Mouse (Mus musculus) liver, embryonic 12.5 days (tissue): ENCODE data around the gene Tenm3. TPM values are rescaled to one million over a fixed set of nuclear protein-coding genes. Genes with fewer than 3 reads are reported as not detected.
A peak's percentile ranks its signal among the peaks of the same experiment; 100 is the strongest.

Source experiments
- ATAC-seq: fragments of 200-750 bp; cut with Nextera tagmentation; 2 replicates; pipeline ENCODE4 v1.8.0; 2017; ENCODE audit warnings: moderate number of reproducible peaks, mild to moderate bottlenecking, moderate library complexity
- H3K27ac ChIP-seq: fragments of 300-500 bp; sonication (generic); 2 replicates; pipeline ENCODE4 v1.5.1; 2016; ENCODE audit warnings: mild to moderate bottlenecking
- H3K27me3 ChIP-seq: fragments of 300-500 bp; sonication (generic); replicated peaks from 2 replicates; pipeline ENCODE4 v1.6.1; 2016; ENCODE audit warnings: mild to moderate bottlenecking, moderate library complexity
- H3K36me3 ChIP-seq: fragments of 300-500 bp; sonication (generic); 2 replicates; pipeline ENCODE4 v1.6.1; 2016; ENCODE audit warnings: mild to moderate bottlenecking, moderate library complexity
- H3K4me1 ChIP-seq: fragments of 300-500 bp; sonication (generic); 2 replicates; pipeline ENCODE4 v1.6.1; 2016
- H3K4me2 ChIP-seq: fragments of 300-500 bp; sonication (generic); 2 replicates; pipeline ENCODE4 v1.6.1; 2016; ENCODE audit warnings: mild to moderate bottlenecking, moderate library complexity
- H3K4me3 ChIP-seq: fragments of 300-500 bp; sonication (generic); 2 replicates; pipeline ENCODE4 v1.5.1; 2016; ENCODE audit warnings: mild to moderate bottlenecking, moderate library complexity
- H3K9ac ChIP-seq: fragments of 300-500 bp; sonication (generic); 2 replicates; pipeline ENCODE4 v1.6.1; 2016; ENCODE audit warnings: mild to moderate bottlenecking, moderate library complexity
- H3K9me3 ChIP-seq: fragments of 300-500 bp; sonication (generic); replicated peaks from 2 replicates; pipeline ENCODE4 v1.6.1; 2016; ENCODE audit warnings: mild to moderate bottlenecking, moderate library complexity
- WGBS: fragments of 180-500 bp; shearing (Covaris S2); methylation state at CpG from one replicate; pipeline ENCODE4 v1.1.7; 2016; ENCODE audit not compliant: insufficient replicate concordance; 5-methylcytosine and 5-hydroxymethylcytosine counted together
- polyA plus RNA-seq: library from polyadenylated mRNA; unstranded; fragments of >200 nt; fragmentation: Nextera tagmentation; extraction: Ambion mirVana; gene quantifications from 2 replicates; pipeline ENCODE4 v1.2.1, GENCODE M21; 2016

The Tenm3 gene
- polyA plus RNA-seq, 1 experiment from 2014 or later, result 5.3 TPM

DNA sequence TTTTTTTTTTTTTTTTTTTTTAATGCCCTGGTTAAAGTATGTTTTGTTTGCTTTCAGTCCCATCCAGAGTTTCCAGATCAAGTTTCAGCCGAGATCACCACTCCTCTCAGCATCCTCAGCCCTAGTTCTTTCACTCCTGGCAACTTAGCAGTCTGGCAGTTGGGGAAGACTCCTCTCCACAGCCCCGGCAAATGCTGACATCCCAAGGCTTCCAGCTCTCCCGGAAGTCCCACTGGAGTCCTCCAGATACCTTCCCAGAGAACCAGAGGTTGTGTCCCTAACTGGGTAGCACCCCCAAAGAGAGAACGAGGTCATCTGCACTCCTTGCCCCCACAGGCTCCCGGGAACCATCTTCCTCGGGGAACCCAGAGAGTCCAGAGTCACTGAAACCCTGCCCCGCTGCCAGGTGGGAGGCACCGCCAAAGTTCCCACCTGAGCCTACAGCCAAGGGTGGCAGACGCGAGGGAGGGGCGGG, 1.2 kb downstream of the Tenm3 start:
- peaks cover 58% of the 10 kb centered on the region for H3K27me3 ChIP-seq
- no peaks in the 10 kb centered on the region for H3K36me3 ChIP-seq
- H3K9ac ChIP-seq, result peak overlapping the region; percentile 46; the same call in 1 of the 2 replicates
- no peaks in the 10 kb centered on the region for H3K9me3 ChIP-seq
- peak overlapping the region; percentile 65 for H3K4me2 ChIP-seq
- no peaks in the 10 kb centered on the region for H3K4me1 ChIP-seq
- H3K4me3 ChIP-seq, result peak overlapping the region; percentile 61
- ATAC-seq, result 0 out of 2 replicates have a peak, but pooled peaks have one; percentile 4
- H3K27ac ChIP-seq, result peak overlapping the region; percentile 36; the same call in 1 of the 2 replicates
- WGBS, result under 1% methylated on average over 11 of the region's 11 CpGs

DNA sequence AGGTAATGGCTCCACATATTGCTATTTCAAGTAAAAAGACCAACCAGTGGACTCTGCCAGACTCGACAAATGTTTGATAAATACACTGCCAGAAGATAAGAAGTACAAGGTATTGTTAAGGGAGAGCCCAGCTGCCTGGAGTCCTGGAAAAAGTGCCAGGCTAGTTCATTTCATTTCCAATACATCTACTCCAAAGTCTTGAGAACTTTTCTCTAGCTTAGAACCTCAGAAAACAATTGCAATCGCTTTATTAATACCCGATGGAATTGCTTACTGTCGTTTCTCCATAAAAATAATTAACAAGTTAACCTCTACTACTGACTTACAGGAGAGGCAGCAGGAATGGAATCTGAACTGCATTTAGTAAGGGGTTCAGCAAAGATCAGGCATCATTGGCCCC, 1.7 kb downstream of the Tenm3 start:
- peak overlapping the region; percentile 65 for H3K4me2 ChIP-seq
- no peaks in the 10 kb centered on the region for H3K4me1 ChIP-seq
- peak overlapping the region; percentile 61; the same call in 1 of the 2 replicates for H3K4me3 ChIP-seq
- H3K27ac ChIP-seq, result no peak overlapping the region
- no peaks in the 10 kb centered on the region for H3K36me3 ChIP-seq
- H3K27me3 ChIP-seq, result peaks cover 53% of the 10 kb centered on the region
- H3K9me3 ChIP-seq, result no peaks in the 10 kb centered on the region
- H3K9ac ChIP-seq, result no peak overlapping the region
- 7% methylated on average over 4 of the region's 4 CpGs for WGBS
- ATAC-seq, result no peak

DNA sequence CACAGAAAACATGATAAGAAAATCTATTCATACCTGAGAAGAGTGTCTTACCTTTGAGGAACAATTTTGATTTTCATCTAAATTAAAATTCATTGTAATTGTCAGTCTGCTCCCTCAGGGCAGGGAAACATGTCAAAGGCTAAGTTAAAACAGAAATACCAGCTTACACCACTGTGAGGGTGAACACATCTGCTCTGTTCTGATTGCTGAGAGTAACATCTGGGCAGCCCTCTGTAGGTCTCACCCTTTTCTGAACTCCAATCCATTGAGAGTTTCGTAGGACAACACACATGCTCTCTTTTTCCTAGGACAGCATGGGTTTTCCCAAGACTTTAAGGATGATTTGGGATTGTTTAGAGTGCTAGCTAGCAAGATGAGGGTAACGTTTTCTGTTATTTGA, 8.0 kb downstream of the Tenm3 start:
- WGBS, result 49% methylated on average over 2 of the region's 2 CpGs
- Histone ChIP-seq H3K27me3 (no peaks in the 10 kb centered on the region; the same call in 1 of the 2 replicates), H3K4me3 (no peak overlapping the region), H3K27ac (no peak overlapping the region), H3K9me3 (no peaks in the 10 kb centered on the region), H3K4me1 (no peaks in the 10 kb centered on the region), H3K36me3 (no peaks in the 10 kb centered on the region), H3K9ac (no peak overlapping the region), H3K4me2 (no peak overlapping the region)
- ATAC-seq, result no peak

DNA sequence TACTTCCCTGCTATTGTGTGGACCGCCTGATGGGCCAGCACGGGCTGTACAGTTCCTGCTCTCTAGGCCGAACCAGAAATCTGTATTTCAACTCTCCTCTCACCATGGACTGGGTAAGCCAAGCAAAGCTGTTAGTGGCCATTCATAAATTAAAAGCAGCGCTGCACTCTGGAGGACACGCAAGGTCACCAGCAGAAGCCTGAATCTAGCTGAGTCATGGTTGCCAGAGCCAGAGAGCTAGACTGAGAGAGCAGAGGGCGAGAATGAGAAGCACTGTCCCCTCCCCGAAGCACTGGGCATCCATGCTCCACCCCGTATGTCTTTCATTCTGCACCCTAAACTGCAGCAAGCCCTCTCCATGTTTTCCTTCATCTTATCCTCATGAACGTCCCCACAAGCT, 16.3 kb downstream of the Tenm3 start:
- Histone ChIP-seq H3K36me3 (no peaks in the 10 kb centered on the region), H3K27me3 (no peaks in the 10 kb centered on the region), H3K4me3 (no peak overlapping the region), H3K4me2 (no peak overlapping the region), H3K9ac (no peak overlapping the region), H3K4me1 (no peaks in the 10 kb centered on the region), H3K9me3 (no peaks in the 10 kb centered on the region), H3K27ac (no peak overlapping the region)
- WGBS, result 63% methylated on average over 9 of the region's 9 CpGs
- ATAC-seq, result no peak

DNA sequence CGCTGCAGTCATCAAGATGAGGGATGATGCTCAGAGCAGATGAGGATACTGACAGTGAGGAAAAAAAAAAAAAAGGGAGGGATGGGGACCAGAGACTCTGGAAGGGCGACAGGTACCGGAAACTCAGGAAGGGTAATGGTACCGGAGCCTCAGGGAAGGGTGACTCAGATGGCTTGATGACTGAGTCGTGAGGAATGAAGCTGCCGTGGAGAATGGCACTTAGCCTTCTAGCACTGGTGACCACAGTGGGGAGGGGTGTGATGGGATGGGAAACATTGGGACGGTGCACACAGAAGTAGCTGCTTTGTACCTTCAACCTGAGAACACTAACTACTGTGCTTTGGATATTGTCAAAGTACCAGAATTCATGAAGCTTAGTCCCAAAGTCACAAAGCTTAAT, 18.1 kb downstream of the Tenm3 start:
- Histone ChIP-seq H3K9ac (no peak overlapping the region), H3K4me3 (no peak overlapping the region), H3K9me3 (no peaks in the 10 kb centered on the region), H3K27me3 (no peaks in the 10 kb centered on the region), H3K4me1 (no peaks in the 10 kb centered on the region), H3K36me3 (no peaks in the 10 kb centered on the region), H3K4me2 (no peak overlapping the region), H3K27ac (no peak overlapping the region)
- WGBS, result 80% methylated on average over 7 of the region's 7 CpGs
- ATAC-seq, result no peak

DNA sequence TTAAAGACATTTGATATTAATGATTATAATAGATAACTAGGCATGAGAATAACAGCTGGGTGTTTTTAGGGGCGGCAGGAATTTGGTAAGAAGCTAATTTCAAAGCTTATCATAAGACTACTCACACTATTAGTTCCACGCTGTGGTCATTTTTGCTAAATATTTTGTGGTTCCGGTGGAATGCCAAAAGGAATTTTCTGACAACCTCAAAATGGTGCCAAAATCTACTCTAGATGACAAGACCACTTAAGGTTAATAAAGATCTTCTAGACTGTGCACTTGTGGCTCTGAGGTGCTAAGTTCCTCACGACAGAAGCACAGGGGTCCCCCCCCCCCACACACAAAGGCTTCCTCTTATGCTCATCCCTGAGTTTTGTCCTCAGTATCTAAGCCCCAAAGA, 21.5 kb downstream of the Tenm3 start:
- no peaks in the 10 kb centered on the region for H3K27me3 ChIP-seq
- H3K27ac ChIP-seq, result no peak overlapping the region
- no peaks in the 10 kb centered on the region for H3K36me3 ChIP-seq
- H3K9ac ChIP-seq, result no peak overlapping the region
- no peaks in the 10 kb centered on the region for H3K9me3 ChIP-seq
- no peak overlapping the region for H3K4me2 ChIP-seq
- no peak for ATAC-seq
- WGBS, result 66% methylated on average over 4 of the region's 4 CpGs
- no peak overlapping the region for H3K4me3 ChIP-seq
- no peaks in the 10 kb centered on the region for H3K4me1 ChIP-seq

DNA sequence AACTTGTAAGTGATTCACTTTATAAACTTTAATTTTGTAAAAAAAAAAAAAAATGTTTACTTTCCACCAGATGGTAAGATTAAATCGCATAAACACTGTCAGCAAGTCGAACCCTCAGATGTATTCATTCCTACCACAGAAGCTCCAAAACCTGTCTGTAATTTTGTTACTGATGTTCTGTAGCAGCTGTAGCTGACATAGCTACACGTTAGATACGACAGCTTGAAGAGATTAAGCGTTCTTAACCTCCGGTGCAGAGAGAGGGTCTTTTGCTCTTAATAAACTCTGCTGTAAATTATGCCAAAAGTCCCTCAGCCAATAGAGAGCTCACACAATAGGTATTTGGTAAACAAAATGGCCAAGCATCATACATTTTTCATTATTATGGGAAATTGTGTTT, 23.8 kb downstream of the Tenm3 start:
- Histone ChIP-seq H3K27ac (no peak overlapping the region), H3K4me2 (no peak overlapping the region), H3K9ac (no peak overlapping the region), H3K4me3 (no peak overlapping the region), H3K36me3 (no peaks in the 10 kb centered on the region), H3K9me3 (no peaks in the 10 kb centered on the region), H3K4me1 (no peaks in the 10 kb centered on the region), H3K27me3 (no peaks in the 10 kb centered on the region)
- no peak for ATAC-seq
- WGBS, result 64% methylated on average over 6 of the region's 6 CpGs

DNA sequence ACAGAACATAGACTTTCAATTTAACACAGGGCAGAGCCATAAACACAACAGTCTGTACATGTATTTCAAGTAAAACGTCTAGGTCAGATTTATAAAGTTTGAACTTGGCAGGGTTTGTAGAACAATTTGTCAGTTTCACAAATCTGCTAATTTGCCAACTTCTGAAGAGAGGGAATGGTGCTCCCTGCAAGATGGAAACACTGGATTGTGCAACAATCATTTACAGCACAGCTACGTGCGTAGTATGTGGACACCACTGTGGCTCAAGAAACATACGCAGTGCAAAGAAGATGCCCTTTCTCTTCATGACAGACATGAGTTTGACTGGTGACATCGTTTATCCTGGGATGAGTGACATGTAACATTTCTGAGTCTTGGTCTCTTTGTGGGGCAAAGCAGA, 24.4 kb downstream of the Tenm3 start:
- H3K27me3 ChIP-seq, result no peaks in the 10 kb centered on the region
- no peak overlapping the region for H3K9ac ChIP-seq
- WGBS, result 69% methylated on average over 5 of the region's 5 CpGs
- H3K4me3 ChIP-seq, result no peak overlapping the region
- H3K4me1 ChIP-seq, result no peaks in the 10 kb centered on the region
- H3K4me2 ChIP-seq, result no peak overlapping the region
- no peak for ATAC-seq
- H3K9me3 ChIP-seq, result no peaks in the 10 kb centered on the region
- no peak overlapping the region for H3K27ac ChIP-seq
- no peaks in the 10 kb centered on the region for H3K36me3 ChIP-seq

DNA sequence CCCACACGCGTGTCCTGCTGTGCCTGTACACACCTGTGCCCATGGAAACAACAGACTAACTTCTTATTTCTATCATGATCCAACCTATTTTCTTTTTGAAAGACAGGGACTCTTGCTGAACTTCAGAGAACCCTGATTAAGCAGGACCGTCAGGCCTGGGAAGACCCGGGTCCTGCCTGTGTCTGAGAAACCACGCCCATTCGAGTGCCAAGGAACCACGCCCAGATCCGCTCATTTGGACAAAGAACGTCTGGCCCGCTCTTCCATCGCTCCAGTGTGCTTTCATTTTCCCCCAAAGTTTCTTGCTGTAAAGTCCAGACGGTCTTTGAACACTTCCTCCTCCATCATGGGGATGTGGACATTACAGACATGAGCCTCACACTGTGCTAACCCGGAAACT, 26.8 kb downstream of the Tenm3 start:
- Histone ChIP-seq H3K36me3 (no peaks in the 10 kb centered on the region), H3K27ac (no peak overlapping the region), H3K4me2 (0 out of 2 replicates have a peak overlapping the region, but pooled peaks have one; percentile 14), H3K9me3 (no peaks in the 10 kb centered on the region), H3K9ac (no peak overlapping the region), H3K4me3 (no peak overlapping the region), H3K27me3 (no peaks in the 10 kb centered on the region), H3K4me1 (no peaks in the 10 kb centered on the region)
- 47% methylated on average over 13 of the region's 13 CpGs for WGBS
- no peak for ATAC-seq

DNA sequence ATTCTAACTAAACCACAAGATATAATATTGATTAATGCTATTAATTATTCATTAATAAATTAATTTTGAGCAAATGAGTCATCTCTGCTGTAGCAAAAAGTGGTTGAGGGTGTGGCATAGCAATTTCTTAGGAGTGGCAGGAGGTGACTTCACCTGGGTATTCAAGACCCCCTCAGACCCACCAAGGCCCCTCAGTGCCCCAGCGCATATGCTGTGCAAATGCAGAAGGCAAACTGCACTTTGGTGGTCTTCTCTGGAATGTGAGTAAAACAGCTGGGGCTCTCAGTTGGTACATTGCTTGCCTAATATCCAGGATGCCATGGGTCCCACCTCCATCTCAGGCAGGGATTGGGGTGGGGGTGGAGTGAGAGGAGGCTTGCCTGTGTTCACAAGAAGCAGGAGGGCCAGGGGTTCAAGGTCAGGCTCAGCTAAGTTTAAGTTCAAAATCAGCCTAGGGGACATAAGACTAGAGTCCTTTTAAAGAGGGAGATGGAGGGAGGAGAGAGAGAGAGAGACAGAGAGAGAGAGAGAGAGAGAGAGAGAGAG, 31.5 kb downstream of the Tenm3 start:
- Histone ChIP-seq H3K9ac (no peak overlapping the region), H3K27me3 (no peaks in the 10 kb centered on the region), H3K4me2 (no peak overlapping the region), H3K9me3 (no peaks in the 10 kb centered on the region), H3K4me1 (no peaks in the 10 kb centered on the region), H3K27ac (no peak overlapping the region), H3K36me3 (no peaks in the 10 kb centered on the region), H3K4me3 (no peak overlapping the region)
- ATAC-seq, result no peak
- 80% methylated on average over 1 of the region's 1 CpGs for WGBS

DNA sequence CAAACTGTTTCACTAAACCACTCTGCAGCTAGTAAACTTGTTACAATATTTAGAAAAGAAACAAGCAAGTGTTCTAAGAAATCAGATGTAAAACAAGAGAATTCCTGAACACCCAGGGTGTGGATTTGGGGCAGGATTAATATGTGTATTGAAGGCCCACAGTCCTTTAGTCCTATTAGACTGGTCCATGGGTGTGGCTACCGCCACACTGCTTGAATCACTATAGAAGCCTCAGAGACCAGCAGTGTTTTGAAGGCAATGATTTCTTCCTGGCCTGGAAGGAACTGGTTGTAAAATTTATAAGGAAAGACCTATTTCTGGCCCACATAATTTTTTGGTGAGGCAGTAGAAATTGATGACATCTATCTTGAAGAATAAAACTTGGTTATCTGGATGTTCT, 33.1 kb downstream of the Tenm3 start:
- Histone ChIP-seq H3K9ac (no peak overlapping the region), H3K4me3 (no peak overlapping the region), H3K27ac (no peak overlapping the region), H3K9me3 (no peaks in the 10 kb centered on the region), H3K36me3 (no peaks in the 10 kb centered on the region), H3K27me3 (no peaks in the 10 kb centered on the region), H3K4me2 (no peak overlapping the region), H3K4me1 (no peaks in the 10 kb centered on the region)
- no peak for ATAC-seq
- 53% methylated on average over 1 of the region's 1 CpGs for WGBS

DNA sequence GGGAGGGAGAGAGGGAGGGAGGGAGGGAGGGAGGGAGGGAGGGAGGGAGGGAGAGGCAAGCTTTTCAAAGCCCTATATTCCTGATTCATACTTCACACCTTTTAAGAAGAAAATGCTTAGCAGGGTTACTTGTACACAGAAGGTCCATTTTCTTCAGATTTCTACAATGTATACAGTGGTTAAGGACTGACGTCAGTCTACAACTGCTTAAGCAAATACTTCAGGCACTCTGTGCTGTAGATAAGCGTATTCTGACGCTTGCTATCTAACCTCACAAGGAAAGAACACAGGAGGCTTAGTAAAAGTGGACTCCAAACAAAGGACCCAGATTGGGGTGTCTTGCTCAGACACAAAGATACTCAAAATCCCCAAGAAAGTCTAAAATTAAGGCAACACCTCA, 34.6 kb downstream of the Tenm3 start:
- 40% methylated on average over 3 of the region's 3 CpGs for WGBS
- Histone ChIP-seq H3K27ac (no peak overlapping the region), H3K4me2 (no peak overlapping the region), H3K4me1 (no peaks in the 10 kb centered on the region), H3K4me3 (no peak overlapping the region), H3K27me3 (no peaks in the 10 kb centered on the region), H3K9ac (no peak overlapping the region), H3K9me3 (no peaks in the 10 kb centered on the region), H3K36me3 (no peaks in the 10 kb centered on the region)
- ATAC-seq, result no peak

DNA sequence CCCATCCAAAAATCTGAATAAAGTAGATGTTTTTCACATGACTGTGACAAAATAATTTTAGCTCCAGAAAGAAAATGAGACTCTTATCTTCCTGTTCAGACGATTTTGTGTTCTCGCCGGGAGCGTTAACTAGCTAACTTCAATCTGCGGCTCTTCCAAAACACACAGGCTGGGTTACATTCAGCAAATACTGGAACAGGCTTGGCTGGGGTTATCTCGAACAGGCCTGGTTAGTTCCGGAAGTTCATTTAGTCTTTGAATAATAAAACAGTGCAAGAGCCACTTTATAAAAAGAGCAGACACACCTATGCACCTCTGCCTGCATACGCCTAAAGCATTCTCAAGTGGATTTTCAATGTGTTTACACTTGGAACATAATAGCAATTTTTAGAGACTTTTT, 40.7 kb downstream of the Tenm3 start:
- ATAC-seq, result no peak
- Histone ChIP-seq H3K9ac (no peak overlapping the region), H3K27me3 (no peaks in the 10 kb centered on the region), H3K9me3 (no peaks in the 10 kb centered on the region), H3K27ac (no peak overlapping the region), H3K36me3 (no peaks in the 10 kb centered on the region), H3K4me3 (no peak overlapping the region), H3K4me2 (no peak overlapping the region), H3K4me1 (no peaks in the 10 kb centered on the region)
- WGBS, result 73% methylated on average over 8 of the region's 8 CpGs
